Mouse (Mus musculus): ENCODE measurements around the gene Cacna1i.

Gene Cacna1i

GRCm38 (mm10) chr15:80280646-80281045 lies 6.4 kb upstream of the Cacna1i start:
- Histone ChIP-seq H3K4me3 (replicated peaks; ENCODE audit: low read length) (no peak overlapping the region), H3K4me1 (replicated peaks; ENCODE audit: low read depth, low read length) (peaks cover 26% of the 10 kb centered on the region), H3K36me3 (ENCODE audit: insufficient read depth, low read length) (no peaks in the 10 kb centered on the region), H3K9me3 (ENCODE audit: low read length) (no peaks in the 10 kb centered on the region), H3K27me3 (ENCODE audit: insufficient read depth, low read length) (peaks cover 46% of the 10 kb centered on the region)
- TF ChIP-seq CTCF (conservative IDR thresholded peaks at IDR 0.05; ENCODE audit: low read length), result peak; percentile 98
- TF ChIP-seq NANOG (IDR thresholded peaks at IDR 0.05; ENCODE audit: borderline replicate concordance, low read length), result no peak

GRCm38 (mm10) chr15:80288036-80288435 lies 998 bp downstream of the Cacna1i start:
- H3K4me3 ChIP-seq (replicated peaks; ENCODE audit: low read length), result peak overlapping the region; percentile 79
- no peak for TF ChIP-seq CTCF (conservative IDR thresholded peaks at IDR 0.05; ENCODE audit: low read length)
- no peak for TF ChIP-seq NANOG (IDR thresholded peaks at IDR 0.05; ENCODE audit: borderline replicate concordance, low read length)
- TF ChIP-seq POU5F1 (IDR thresholded peaks at IDR 0.05; ENCODE audit: borderline replicate concordance, low read length), result no peak

GRCm38 (mm10) chr15:80289436-80289835 lies 2.4 kb downstream of the Cacna1i start:
- TF ChIP-seq CTCF (conservative IDR thresholded peaks at IDR 0.05; ENCODE audit: low read length) (peak; percentile 76), NANOG (IDR thresholded peaks at IDR 0.05; ENCODE audit: borderline replicate concordance, low read length) (no peak)
- H3K4me3 ChIP-seq (replicated peaks; ENCODE audit: low read length), result peak overlapping the region; percentile 32; the same call in 1 of the 2 replicates
- H3K36me3 ChIP-seq (ENCODE audit: insufficient read depth, low read length), result no peaks in the 10 kb centered on the region
- H3K27me3 ChIP-seq (ENCODE audit: insufficient read depth, low read length), result peaks cover 72% of the 10 kb centered on the region
- H3K4me1 ChIP-seq (replicated peaks; ENCODE audit: low read depth, low read length), result peaks cover 35% of the 10 kb centered on the region
- no peaks in the 10 kb centered on the region for H3K9me3 ChIP-seq (ENCODE audit: low read length)

More at GRCm38 (mm10) chr15:80288036-80288435, 998 bp downstream of the Cacna1i start:
- Histone ChIP-seq H3K4me1 (replicated peaks; ENCODE audit: low read depth, low read length) (peaks cover 35% of the 10 kb centered on the region), H3K36me3 (ENCODE audit: insufficient read depth, low read length) (no peaks in the 10 kb centered on the region), H3K9me3 (ENCODE audit: low read length) (no peaks in the 10 kb centered on the region), H3K27me3 (ENCODE audit: insufficient read depth, low read length) (peaks cover 83% of the 10 kb centered on the region)

- peaks cover 26% of the 10 kb centered on the region for H3K27me3 ChIP-seq (ENCODE audit: insufficient read depth, low read length)
- H3K4me1 ChIP-seq (replicated peaks; ENCODE audit: low read depth, low read length), result no peaks in the 10 kb centered on the region
- H3K4me3 ChIP-seq (replicated peaks; ENCODE audit: low read length), result no peak overlapping the region
- no peak for TF ChIP-seq NANOG (IDR thresholded peaks at IDR 0.05; ENCODE audit: borderline replicate concordance, low read length)
- peak; percentile 71 for TF ChIP-seq CTCF (conservative IDR thresholded peaks at IDR 0.05; ENCODE audit: low read length)
- peaks cover 6% of the 10 kb centered on the region; the same call in 1 of the 2 replicates for H3K9me3 ChIP-seq (ENCODE audit: low read length)
- H3K36me3 ChIP-seq (ENCODE audit: insufficient read depth, low read length), result no peaks in the 10 kb centered on the region
These were observed 10.1 kb downstream of the Cacna1i start for GRCm38 (mm10) chr15:80297146-80297545.

DNA sequence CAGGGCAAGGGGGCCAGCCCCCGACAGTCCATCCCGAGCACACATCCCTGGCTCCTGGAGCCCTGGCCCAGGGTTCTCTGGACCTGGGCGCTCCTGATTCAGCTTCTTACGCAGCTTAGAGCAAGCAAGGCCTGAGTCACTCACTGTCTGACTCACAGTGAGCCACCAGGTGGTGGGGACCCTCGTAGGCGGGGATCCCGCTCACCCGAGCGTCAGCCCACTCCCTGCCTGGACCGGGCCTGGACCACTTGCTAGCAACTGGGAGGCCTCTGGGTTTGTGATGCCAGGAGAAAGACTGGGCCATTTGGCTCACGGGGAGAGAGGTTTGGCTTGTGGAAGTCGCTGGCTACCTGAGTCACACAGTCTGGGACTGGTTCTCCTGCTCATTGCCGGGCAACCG lies 16.7 kb downstream of the Cacna1i start:
- Histone ChIP-seq H3K9me3 (ENCODE audit: low read length) (no peaks in the 10 kb centered on the region), H3K4me1 (replicated peaks; ENCODE audit: low read depth, low read length) (no peaks in the 10 kb centered on the region), H3K27me3 (ENCODE audit: insufficient read depth, low read length) (peaks cover 24% of the 10 kb centered on the region), H3K36me3 (ENCODE audit: insufficient read depth, low read length) (no peaks in the 10 kb centered on the region), H3K4me3 (replicated peaks; ENCODE audit: low read length) (no peak overlapping the region)
- TF ChIP-seq NANOG (IDR thresholded peaks at IDR 0.05; ENCODE audit: borderline replicate concordance, low read length), result no peak
- TF ChIP-seq CTCF (conservative IDR thresholded peaks at IDR 0.05; ENCODE audit: low read length), result no peak
- no peak for TF ChIP-seq POU5F1 (IDR thresholded peaks at IDR 0.05; ENCODE audit: borderline replicate concordance, low read length)

GRCm38 (mm10) chr15:80304188-80304587 lies 17.1 kb downstream of the Cacna1i start:
- TF ChIP-seq NANOG (IDR thresholded peaks at IDR 0.05; ENCODE audit: borderline replicate concordance, low read length), result no peak
- no peak for TF ChIP-seq POU5F1 (IDR thresholded peaks at IDR 0.05; ENCODE audit: borderline replicate concordance, low read length)
- no peak for TF ChIP-seq CTCF (conservative IDR thresholded peaks at IDR 0.05; ENCODE audit: low read length)
- Histone ChIP-seq H3K36me3 (ENCODE audit: insufficient read depth, low read length) (no peaks in the 10 kb centered on the region), H3K9me3 (ENCODE audit: low read length) (no peaks in the 10 kb centered on the region), H3K27me3 (ENCODE audit: insufficient read depth, low read length) (peaks cover 24% of the 10 kb centered on the region), H3K4me3 (replicated peaks; ENCODE audit: low read length) (no peak overlapping the region), H3K4me1 (replicated peaks; ENCODE audit: low read depth, low read length) (no peaks in the 10 kb centered on the region)

DNA sequence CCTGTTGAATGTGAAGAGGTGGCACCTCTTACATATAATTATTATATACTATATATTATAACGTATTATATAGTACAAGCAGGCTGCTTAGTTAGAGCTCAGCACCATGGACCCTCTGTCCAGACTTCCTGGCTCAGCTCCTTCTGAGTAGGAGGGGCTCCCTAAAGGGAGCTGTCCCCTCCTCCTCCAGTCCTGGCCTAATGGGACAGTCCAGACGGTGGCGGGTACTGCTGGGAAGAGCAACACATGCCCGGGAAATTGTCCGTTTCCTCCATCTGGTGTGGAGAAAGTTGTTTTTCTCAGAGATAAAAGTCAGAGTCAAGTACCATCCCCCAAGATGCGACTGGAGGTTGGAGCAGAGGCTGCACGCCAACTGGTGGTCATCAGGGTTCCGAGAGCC lies 19.1 kb downstream of the Cacna1i start:
- H3K36me3 ChIP-seq (ENCODE audit: insufficient read depth, low read length), result no peaks in the 10 kb centered on the region
- no peaks in the 10 kb centered on the region for H3K9me3 ChIP-seq (ENCODE audit: low read length)
- peaks cover 18% of the 10 kb centered on the region for H3K27me3 ChIP-seq (ENCODE audit: insufficient read depth, low read length)
- TF ChIP-seq NANOG (IDR thresholded peaks at IDR 0.05; ENCODE audit: borderline replicate concordance, low read length) (no peak), POU5F1 (IDR thresholded peaks at IDR 0.05; ENCODE audit: borderline replicate concordance, low read length) (no peak), CTCF (conservative IDR thresholded peaks at IDR 0.05; ENCODE audit: low read length) (no peak)
- no peak overlapping the region for H3K4me3 ChIP-seq (replicated peaks; ENCODE audit: low read length)
- no peaks in the 10 kb centered on the region for H3K4me1 ChIP-seq (replicated peaks; ENCODE audit: low read depth, low read length)

GRCm38 (mm10) chr15:80314731-80315130 lies 27.7 kb downstream of the Cacna1i start:
- Histone ChIP-seq H3K4me1 (replicated peaks; ENCODE audit: low read depth, low read length) (peaks cover 18% of the 10 kb centered on the region), H3K27me3 (ENCODE audit: insufficient read depth, low read length) (no peaks in the 10 kb centered on the region), H3K36me3 (ENCODE audit: insufficient read depth, low read length) (no peaks in the 10 kb centered on the region), H3K9me3 (ENCODE audit: low read length) (no peaks in the 10 kb centered on the region), H3K4me3 (replicated peaks; ENCODE audit: low read length) (no peak overlapping the region)
- TF ChIP-seq POU5F1 (IDR thresholded peaks at IDR 0.05; ENCODE audit: borderline replicate concordance, low read length), result no peak
- no peak for TF ChIP-seq NANOG (IDR thresholded peaks at IDR 0.05; ENCODE audit: borderline replicate concordance, low read length)
- no peak for TF ChIP-seq CTCF (conservative IDR thresholded peaks at IDR 0.05; ENCODE audit: low read length)

DNA sequence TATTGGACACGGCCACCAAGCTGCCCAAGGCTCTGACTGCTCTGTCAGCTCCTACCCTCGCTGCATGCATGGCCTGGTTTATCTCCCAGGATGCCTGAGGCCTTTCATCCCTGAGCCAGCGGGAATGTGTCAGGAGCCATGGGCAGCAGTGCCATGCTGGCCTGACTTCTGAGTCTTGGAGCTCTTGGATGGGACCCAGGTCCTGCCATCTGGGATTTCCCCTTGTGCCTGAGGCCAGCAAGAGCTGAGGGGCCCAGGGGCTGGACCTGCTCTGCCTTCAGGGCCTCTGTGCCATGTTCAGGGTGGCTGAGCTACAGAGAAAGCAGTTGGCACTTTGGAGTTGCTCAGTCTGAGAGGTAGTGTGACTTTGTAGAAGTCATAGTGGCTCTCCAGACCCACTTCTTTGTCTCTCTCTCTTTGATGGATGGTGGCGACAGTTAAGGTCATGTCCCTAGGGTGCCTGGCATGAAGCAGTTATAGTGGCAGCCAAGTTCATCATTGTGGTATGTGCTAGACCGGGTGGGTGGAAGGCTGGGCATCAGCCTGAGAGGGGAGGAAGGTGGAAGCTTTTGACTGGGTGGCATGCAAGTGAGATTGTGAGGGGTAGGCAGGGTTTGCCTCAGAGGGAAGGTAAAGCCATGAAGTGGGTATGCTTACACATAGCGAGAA lies 30.1 kb downstream of the Cacna1i start:
- Histone ChIP-seq H3K4me3 (replicated peaks; ENCODE audit: low read length) (no peak overlapping the region), H3K9me3 (ENCODE audit: low read length) (no peaks in the 10 kb centered on the region), H3K4me1 (replicated peaks; ENCODE audit: low read depth, low read length) (peaks cover 20% of the 10 kb centered on the region), H3K27me3 (ENCODE audit: insufficient read depth, low read length) (no peaks in the 10 kb centered on the region), H3K36me3 (ENCODE audit: insufficient read depth, low read length) (no peaks in the 10 kb centered on the region)
- no peak for TF ChIP-seq POU5F1 (IDR thresholded peaks at IDR 0.05; ENCODE audit: borderline replicate concordance, low read length)
- TF ChIP-seq CTCF (conservative IDR thresholded peaks at IDR 0.05; ENCODE audit: low read length), result no peak
- no peak for TF ChIP-seq NANOG (IDR thresholded peaks at IDR 0.05; ENCODE audit: borderline replicate concordance, low read length)

All from E14TG2a.4 (cell line).